Mouse (Mus musculus) adrenal gland, postnatal 14 days (tissue): ENCODE results near the gene Hist1h4i. TPM values are rescaled to one million over a fixed set of nuclear protein-coding genes. Genes with fewer than 3 reads are reported as not detected.

Experiments used
- DNase-seq: peaks from one replicate; pipeline ENCODE4 v3.0.0; 2021; ENCODE audit warnings: mixed read lengths
- total RNA-seq: library from RNA; stranded (reverse); gene quantifications from 2 replicates; pipeline ENCODE4 v1.2.3, GENCODE M21; 2021

The Hist1h4i gene
- total RNA-seq, 1 experiment from 2014 or later: 144 TPM

DNA sequence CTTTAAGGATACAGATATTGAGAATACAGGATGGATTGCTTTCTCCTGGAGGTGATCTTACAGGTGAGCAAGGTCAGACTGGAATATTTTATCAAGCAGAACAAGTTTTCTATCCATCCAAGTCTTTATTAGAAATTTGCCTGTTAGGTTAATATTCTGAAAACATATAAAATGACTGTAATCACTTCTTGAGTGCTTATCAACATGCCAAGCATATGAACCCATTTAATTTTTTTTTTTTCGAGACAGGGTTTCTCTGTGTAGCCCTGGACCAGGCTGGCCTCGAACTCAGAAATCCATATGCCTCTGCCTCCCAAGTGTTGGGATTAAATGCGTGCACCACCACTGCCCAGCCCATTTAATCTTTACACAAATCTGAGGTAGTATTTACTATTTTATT is 4.2 kb downstream of the Hist1h4i start:
- DNase-seq: no peak

DNA sequence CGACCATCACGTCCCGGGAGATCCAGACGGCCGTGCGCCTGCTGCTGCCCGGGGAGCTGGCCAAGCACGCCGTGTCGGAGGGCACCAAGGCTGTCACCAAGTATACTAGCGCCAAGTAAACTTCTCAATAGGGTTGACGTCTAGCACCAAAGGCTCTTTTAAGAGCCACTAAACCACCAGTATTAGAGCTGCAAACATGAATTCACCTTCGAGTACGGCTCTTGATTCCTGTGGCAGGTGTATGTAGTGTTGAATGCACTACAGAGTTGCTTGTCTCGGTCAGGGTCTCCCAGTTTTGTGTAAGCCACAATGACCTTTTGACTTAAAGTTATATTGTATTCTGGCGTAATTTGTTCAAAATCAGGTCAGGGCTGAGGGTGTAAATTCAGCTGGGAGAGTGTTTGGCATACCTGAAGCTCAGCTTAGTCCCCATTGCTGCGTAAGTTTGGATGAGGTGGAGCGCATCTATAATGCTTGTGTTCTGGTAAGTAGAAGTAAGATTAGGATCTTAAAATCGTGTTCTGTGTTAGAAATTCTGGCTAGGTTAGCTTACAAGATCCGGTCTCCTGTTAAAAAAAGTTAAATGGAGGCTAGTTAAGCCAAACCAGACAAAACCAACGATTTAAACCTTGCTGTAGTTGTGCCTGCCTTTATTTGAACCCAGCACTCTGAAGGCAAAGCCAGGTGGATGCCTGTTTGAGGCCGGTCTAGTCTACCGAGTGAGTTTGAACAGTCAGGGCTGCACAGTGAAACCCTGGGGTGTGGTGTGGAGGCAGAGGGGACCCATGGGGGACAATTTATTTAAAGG is 4.8 kb downstream of the Hist1h4i start:
- no peak for DNase-seq

DNA sequence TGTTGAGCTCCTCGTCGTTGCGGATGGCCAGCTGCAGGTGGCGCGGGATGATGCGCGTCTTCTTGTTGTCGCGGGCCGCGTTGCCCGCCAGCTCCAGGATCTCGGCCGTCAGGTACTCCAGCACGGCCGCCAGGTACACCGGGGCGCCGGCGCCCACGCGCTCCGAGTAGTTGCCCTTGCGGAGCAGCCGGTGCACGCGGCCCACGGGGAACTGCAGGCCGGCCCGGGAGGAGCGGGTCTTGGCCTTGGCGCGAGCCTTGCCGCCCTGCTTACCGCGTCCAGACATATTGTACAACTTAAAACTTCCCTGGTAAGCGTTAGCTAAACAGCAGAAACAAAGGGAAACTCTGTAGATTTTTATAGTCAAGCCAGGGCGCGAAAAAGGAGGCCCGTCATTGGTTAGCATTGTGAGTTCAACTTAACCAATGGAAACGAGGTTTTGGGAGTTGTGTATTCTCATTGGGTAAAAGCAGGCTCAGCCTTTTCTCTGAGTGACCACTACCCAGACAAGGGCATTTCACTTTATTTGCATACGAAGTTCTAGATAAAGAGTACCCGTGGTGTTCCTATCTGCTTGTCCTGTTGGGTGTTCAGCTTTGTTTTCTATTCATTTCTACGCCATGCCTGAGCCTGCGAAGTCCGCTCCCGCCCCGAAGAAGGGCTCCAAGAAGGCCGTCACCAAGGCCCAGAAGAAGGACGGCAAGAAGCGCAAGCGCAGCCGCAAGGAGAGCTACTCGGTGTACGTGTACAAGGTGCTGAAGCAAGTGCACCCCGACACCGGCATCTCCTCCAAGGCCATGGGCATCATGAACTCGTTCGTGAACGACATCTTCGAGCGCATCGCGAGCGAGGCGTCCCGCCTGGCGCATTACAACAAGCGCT is 5.7 kb downstream of the Hist1h4i start, which contains the start of the genes Hist1h2ah and Hist1h2bk:
TSS of gene Hist1h2ah (minus strand) at position 302 of the 882 bp plus-strand sequence.
TSS of gene Hist1h2bk (plus strand) at position 604 of the 882 bp plus-strand sequence.
- DNase-seq: peak; percentile 86

DNA sequence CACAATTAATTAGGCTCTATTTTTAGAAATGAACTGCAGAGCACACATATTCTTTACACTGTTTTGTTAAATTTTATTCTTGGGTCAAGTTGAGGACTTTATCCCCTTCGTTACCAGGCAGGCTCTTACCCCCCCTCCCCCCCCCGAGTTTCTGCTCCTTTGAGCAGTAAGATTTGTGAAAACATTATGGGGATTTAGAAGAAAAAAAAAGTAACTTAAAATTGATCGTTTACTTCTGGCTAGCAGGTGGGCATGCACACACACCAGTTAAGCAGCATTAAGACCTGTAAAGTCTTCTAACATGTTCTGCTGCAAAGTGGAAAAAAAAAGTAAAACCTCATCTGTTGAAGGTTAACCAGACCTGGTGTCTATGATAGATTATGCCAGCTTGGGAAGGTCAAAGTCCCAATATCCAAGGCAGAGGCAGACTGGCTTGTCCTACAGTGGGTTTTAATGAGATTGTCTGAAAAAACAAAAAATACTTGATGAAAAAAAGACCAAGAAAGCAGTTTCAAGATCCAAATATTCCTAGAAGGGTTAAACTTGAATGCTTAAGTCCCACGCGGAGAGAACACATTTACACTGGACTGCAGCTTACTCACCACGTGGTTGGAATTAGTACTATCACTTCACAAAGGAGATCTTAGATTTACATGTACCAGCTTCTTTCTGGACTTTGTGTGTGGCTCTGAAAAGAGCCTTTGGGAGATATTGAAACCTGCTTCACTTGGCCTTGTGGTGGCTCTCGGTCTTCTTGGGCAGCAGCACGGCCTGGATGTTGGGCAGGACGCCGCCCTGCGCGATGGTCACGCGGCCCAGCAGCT is 6.5 kb downstream of the Hist1h4i start:
- no peak for DNase-seq

DNA sequence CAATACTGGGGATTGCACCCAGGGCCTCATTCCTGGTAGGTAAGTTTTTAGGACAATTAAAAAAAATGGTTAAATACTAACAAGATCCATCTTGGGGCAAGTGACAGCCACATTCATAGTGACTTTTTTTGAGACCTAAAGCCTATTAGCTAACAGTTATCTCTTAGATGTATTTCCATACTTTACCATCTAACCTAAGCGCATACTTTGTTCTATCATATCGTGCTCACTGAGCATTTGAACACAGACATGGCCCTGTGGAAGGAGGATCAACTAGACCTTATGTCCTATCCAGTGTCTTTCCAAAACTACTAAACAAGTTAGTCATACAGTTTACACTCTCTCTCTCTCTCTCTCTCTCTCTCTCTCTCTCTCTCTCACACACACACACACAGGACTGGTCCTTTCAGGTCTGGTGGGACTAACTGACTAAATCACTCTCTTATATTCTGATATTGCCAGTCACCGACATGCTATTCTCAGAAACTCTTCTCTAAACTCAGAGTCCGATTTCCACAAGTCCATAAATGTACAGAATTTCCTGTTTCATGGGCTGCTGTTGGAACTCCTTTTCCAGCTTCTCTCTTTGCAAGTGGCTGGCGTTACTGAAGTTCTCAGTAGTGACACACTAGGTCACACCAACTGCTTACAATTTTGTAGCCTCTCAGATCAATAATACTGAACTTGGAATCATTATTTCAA is 7.3 kb downstream of the Hist1h4i start:
- no peak for DNase-seq

DNA sequence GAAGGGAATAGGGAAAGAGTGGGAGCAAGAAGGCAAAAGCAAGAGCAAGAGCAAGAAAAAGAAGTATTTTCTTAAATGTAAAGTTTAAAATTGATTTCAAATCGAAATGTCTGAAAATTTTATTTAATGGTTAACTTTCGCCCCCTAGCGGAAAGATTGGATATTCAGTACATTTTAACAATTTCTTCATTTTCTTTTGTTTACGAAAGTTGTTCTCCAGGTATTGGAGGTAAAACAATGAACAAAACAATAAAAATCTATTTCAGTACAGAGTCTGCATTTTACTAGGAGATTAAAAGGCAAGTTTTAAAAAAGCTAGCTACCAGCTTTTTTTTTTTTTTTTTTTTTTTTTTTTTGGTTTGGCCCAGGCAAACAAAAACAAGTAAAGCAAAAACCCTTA is 10.7 kb downstream of the Hist1h4i start:
- DNase-seq: no peak

DNA sequence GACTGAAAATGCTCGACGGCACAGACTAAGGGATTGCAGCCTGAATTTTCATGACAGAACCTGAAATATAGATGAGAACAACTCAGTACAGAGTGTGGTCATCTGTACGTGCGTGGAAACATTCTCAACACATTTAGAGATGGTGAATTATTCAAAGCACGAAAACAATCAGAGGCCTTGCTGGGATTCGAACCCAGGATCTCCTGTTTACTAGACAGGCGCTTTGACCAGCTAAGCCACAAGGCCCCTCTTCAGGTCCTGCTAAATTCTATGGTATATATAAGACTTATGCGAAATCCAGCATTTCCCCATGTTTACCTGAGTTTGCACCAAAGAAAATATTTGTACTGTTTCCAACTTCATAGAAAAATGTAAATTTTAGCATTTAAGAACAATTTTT is 11.2 kb downstream of the Hist1h4i start:
- DNase-seq: no peak

DNA sequence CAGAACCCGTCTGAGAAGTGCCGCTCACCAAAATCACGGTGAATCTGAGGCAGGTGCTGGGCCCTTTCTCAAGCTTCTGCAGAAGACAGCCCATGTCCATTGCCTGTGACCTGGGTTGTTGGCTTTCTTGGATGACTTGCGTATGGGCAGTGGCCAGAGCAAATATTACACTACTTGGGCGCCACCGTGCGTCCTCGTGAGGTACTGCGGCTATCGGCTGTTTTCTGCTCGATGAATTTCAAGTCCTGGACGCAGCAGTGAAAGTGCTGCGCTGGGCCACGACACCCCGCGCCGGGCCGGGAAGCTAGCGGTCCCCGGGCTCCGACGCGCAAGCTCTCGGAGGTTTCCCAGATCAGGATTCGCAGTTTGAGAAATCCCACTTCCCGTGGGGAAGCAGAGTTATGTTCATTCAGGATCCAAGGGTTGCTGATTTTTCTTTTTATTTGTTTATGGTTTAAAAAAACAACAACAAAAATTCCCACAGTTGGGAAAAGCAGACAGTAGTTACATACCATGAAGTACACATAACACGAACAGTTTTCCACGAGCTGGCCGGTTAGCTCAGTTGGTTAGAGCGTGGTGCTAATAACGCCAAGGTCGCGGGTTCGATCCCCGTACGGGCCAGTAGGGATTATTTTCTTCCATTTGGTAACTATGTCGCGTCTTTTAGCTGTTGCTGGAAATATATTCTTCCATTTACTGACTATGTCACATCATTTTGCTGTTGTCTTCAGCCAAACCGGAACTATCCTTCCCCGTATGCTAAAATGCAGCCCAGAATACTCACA is 12.3 kb downstream of the Hist1h4i start:
- DNase-seq: peak; percentile 95

DNA sequence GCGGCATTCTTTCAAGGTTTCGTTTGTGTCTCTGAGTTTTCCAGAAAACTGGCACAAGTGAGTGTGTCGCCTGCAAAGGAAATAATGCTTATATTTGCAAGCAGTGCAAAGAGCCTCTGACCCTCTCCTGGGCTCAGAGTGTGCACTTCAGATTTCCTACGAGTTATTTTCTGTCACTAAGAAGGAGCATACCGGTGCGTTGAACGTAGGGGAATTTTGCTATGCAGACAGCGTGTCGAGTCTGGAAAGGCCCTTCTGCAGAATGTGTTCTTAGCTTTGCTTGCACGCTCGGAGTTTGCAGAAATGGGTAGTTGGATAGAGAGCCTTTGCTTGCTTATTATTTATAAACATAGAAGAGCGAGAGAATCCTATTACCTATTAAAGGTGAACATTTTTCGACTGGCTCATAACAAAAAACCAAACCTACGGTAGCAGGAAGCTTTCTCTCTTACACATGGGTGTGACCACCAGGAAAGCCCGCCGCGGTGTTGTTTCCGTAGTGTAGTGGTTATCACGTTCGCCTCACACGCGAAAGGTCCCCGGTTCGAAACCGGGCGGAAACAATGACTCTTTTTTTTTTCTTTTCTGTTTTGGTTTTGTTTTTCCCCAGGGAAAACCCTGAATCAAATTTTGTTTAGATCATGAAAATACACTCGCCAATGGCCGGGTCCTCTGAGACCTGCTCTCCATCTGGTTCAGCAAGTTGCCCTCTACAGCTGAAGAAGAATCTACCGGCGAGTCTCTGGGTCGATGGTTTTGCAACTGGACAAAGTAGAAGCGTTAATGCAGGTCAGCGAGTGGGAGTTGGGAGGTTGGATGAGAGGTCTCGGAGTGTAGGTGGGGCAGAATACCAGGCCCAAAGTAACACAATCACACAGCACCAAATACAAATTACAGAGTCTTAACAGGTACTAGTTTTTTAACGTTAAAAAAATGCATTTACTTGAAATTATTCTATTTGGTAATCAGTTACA is 14.8 kb downstream of the Hist1h4i start:
- peak; percentile 92 for DNase-seq

DNA sequence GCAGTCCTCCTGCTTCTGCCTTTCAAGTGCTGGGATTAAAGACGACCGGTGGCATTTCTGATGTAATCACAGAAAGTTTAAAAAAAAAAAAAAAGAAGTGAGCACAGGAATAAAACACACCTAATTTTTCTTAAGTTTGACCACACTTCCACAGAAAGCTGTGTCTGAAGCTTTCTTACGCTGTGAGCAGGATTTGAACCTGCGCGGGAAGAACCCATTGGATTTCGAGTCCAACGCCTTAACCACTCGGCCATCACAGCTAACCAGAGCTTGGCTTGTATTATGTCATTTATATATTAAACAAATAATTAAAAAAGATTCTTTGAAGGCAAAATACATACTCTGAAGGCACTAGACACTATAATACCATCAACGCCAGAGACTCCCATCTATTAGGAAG is 18.9 kb downstream of the Hist1h4i start:
- peak; percentile 89 for DNase-seq

DNA sequence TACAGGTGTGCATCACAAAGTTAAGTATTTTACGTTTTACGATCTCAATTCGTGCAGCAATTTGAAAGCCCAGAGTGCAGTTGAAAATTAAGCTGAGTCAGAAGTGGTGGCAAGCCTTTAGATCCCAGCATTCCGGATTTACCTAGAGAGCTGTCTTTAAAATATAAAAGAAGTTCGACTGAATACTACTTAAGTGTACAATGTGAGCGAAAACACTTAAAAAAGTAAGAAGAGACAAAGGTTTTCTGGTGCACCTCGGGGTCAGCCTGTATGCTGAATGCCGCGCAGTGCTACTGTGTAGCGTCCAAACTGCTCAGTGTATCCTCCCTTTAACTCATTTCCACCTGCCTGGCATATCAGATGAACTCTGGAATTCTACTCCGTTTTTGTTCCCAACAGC is 19.6 kb downstream of the Hist1h4i start:
- DNase-seq: no peak

DNA sequence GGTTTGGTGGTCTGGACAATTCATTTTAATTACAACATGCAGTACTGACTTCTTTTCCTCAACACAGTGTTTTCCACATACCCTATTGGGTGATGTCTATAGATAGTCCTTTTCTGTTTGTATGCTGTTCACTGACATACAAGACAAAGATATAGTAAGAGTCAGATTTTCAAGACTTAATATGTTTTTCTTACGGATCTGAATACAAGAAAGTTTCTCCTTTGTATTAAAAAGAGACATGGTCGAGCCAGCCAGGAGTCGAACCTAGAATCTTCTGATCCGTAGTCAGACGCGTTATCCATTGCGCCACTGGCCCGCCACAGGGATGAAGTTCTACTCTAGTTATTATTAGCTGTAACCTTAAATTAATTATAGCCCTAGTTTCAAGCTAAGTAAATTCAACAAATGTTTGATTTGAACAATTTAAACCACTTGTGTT is 20.2 kb downstream of the Hist1h4i start:
- DNase-seq: peak; percentile 82

DNA sequence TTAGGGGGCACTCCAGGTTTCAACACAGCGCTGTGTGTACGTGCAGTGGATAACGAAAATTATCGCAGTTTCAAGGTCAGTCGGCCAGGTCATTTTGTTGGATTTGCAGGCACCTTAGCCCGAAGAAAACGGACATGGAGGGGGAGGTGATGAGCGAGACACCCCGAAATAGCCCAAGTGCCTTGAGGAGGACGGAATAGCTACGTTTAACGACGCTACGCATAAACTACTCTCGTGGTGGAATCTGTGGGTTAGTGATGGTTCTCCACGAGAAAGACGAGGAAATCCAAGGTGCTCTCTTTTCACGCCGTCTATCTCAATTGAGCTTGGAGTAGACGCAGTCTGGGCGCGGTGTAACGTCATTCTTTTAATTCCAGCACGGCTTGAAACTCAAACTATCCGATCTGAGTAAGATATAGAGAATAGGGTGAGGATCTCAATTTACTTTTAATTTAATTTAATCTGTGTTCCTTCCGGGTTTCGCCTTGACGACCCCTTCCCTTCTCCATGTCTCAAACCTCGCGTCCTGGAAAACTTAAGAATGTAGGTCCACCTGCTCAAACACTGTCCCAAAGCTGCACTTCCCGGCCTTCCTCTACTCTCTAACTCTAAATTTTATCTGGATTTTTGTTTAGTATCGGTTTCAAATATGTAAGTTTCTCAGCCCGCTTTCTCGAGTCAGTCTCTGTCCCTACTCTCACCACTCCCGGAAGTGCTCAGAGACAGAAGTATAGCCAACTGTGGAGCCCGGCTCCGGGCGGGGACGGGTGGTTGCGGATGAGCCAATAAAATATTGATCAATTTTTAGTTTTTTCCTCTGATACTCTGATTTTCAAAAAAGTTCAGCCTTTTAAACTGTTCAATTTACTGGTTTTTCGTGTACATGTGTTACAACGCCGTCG is 21.0 kb downstream of the Hist1h4i start:
- DNase-seq: peak; percentile 44

DNA sequence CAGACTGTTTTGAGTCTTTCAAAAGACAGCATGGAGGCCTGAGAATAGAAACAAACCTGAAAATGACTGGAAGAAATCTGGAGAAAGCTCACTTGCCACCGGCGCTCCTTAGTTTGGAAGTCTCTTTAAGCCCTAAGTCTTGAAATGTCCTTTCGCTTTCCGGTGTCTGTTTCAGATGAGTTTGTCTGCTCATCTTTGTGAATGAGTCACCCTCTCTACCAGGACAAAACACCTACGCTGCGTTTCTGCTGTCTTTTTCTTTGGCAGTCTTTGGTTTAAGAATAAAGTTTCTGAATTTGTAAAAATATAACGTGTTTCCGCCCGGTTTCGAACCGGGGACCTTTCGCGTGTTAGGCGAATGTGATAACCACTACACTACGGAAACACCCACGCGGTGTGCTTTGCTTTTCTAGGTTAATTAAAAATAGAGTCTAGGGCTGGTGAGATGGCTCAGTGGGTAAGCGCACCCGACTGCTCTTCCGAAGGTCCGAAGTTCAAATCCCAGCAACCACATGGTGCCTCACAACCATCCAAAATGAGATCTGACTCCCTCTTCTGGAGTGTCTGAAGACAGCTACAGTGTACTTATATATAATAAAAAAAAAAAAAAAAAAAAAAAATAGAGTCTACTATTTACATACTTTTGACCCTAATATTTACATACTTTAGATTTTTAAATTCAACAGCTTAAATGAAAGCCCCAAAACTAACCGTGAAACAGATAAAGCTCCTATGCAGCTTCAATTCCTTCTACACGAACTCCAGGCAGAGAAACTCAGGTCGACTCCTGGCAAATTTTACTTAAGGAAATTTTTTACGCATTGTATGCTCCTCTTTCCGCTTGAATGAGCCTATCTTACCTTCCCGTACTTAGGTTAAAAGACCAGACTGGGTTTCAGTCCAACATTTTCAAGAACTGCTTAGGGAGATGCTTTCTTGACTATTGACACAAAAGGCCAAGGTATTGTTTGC is 25.4 kb downstream of the Hist1h4i start:
- DNase-seq: peak; percentile 80

DNA sequence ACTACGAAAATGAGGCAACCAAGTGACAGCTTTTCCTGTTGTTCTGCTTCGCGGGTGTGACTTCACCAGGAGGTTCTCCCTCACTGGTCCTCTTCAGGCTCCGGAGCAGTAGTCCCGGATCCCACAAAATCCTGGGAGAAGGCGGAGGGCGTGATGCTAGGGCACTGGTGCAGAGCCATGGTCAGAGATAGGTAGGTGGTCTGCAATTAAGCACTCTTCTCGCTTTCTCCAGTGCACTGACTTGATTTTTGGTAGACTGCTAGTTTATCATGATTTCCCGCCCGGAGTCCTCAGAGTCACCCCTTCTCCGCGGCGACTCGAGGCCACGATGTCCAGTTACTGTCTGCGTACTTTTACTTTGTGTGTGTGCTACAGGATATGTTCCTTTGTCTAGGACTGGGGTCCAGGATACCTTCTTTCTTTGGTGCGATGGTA is 26.7 kb downstream of the Hist1h4i start:
- no peak for DNase-seq

DNA sequence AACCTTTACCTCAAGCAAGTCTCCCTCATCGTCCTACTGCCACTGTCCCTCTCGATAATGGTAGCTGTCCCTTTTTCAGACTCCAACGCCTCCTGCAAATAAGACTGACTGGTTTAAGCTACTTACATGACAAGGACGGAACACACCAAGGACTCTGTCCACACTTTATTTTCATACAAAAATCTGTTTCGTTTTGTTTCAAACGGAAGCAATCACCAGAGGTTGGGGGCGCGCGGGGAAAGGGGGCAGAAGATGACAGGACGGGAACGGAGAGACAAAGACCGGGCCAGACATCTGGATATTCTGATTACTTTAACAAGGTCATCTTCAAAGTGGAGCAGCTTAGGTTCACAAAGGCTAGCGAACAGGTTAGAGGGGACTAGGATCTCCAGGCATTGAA is 27.4 kb downstream of the Hist1h4i start:
- no peak for DNase-seq

DNA sequence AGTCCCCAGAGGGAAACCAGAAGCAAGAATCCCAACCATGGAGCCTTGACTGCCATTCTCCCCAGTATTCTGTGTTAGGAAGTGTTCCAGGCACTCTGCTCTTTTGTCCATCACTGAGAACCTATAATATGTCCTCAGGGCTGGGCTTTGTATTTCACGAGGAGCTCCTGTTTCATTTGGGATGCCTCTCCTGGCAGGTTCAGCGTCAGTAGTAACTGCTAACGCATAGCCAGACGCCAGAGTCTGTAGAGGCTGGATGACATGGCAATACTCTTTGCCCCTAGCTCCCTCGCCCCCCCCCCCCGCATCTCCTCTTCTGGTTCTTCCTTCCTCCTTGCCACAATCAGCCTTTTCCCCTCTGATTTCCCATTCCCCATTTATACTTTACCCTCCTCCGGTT is 31.5 kb downstream of the Hist1h4i start, which contains the start of gene Prss16:
TSS of gene Prss16 (minus strand) at position 101 of the 400 bp plus-strand sequence.
- DNase-seq: no peak
